Mouse (Mus musculus) layer of hippocampus, postnatal 25 days (tissue): ENCODE results near the gene Ptprs. TPM values are rescaled to one million over a fixed set of nuclear protein-coding genes. Genes with fewer than 3 reads are reported as not detected.

ENCODE experiments used
- DNase-seq, 2 experiments: peaks; one replicate each; pipeline ENCODE4 v3.0.0; 2022; ENCODE audit warnings: mixed read lengths in 2 of 2, low spot score in 1 of 2; ENCODE audit errors: extremely low spot score in 1 of 2
- total RNA-seq, 2 experiments: library from RNA; stranded (reverse); gene quantifications; 2 replicates each; pipeline ENCODE4 v1.2.3; 2021

Ptprs gene
- total RNA-seq, 2 experiments from 2014 or later: 658 to 741 TPM

DNA sequence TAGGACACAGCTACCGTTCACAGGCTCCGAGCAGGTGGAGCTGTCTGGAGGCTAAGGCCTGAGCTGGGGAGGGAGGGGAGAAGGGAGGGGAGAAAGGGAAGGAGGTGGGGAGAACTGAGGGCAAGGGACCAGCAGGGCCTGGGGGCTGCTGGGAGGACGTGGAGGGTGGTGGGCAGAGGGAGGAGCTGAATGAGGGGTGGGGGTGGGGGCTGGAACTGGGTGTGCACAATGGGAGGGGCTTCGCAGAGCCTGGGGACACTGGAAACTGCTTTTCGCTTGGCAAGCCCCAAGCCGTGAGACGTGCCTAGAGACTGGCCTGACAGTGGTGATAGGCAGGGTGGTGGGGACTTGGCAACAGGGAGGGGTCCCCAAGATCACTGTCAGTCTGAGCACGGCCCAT lies 7.0 kb downstream of the Ptprs start:
- no peak for DNase-seq

DNA sequence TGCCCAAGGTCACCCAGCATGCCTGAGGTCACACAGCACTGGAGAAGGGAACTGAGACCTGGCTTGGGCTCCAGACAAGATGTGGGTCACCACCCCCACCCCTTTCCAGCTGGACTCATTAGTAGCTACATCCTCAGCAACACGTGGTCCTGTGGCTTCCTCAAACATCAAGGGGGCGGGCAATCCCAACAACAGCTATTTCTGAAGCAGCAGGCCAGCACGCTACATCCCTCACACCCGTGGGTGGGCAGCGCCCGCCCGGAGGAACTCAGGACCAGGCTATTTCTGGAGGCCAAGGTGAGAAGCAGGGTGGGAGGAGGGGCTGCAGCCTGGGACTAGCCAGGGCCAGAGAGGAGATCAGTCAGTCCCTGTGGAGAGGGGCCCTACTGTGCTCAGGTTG lies 7.4 kb downstream of the Ptprs start:
- DNase-seq: no peak

DNA sequence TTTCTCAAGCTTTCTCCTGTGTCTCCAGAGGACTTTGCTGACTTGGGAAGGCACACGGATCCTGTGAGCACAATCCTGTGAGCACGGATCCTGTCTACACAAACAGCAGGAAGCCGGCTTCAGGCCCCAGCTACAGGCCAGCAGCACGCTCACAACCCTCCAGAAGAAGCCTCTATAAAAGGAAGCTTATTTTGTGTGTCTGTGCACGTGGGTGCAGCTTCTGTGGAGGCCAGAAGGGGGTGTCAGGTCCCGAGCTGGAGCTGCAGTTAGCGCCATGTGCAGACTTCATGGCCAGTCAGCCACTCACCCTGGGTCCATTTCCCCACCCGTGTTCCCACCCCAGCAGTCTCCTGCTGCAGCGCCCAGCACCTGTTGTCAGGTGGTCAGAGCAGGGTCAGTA lies 7.9 kb downstream of the Ptprs start:
- no peak for DNase-seq

DNA sequence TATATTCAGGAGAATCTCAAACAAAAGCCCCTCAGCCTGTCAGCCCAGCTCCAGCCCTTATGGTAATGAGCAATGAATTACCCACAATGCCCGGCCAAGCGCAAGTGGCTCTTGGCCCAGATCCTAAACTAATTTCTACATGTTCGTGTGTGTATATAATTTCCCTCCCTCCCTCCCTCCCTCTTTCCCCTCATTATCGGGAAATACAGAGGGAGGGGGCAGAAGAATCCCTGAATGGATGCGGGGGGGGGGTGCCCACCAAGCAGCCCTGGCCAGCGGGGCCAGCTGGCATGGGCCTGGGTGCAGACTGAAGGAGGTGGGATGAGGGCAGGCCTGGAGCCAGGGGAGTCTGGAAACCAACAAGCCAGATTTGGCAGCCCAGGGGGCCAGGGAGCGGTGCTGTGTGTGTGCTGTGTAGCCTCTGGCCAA lies 8.8 kb downstream of the Ptprs start:
- no peak for DNase-seq

DNA sequence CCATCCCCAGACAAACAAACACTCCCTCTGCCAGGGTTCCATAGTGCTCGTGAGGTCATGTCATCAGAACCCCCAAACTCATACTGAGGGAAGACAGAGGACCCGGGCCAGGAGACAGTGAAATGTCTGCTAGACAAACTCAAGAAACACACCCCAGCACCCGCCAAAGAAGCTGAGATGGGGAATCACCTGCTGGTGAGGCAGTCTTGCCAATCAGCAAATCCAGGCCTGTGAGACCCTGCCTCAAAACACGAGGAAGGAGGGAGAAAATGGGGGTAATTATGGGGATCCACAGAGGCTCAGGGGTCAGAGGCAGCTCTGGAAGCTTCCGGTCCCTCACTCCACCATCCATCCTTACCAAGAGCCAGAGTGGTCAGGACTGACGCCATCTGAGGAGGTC lies 9.5 kb downstream of the Ptprs start:
- DNase-seq: no peak

DNA sequence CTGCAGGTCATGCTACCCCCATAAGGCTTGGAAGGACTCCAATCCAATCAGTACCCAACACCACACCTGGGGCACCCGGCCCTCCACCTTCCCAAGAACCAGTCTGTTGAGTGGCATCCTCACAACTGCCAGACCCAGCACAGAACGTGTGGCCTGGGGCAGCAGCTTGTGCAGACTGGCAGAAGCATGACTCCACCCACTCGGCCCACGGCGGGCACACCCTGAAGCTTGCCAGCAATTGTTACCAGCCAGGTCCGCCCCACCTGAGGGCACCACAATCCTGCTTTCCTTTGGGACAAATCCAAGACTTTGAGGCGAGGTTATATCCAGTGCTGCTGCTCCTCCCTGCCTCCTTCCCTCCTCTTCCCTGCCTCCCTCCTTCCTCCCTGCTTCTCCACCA lies 11.5 kb downstream of the Ptprs start:
- DNase-seq: no peak

DNA sequence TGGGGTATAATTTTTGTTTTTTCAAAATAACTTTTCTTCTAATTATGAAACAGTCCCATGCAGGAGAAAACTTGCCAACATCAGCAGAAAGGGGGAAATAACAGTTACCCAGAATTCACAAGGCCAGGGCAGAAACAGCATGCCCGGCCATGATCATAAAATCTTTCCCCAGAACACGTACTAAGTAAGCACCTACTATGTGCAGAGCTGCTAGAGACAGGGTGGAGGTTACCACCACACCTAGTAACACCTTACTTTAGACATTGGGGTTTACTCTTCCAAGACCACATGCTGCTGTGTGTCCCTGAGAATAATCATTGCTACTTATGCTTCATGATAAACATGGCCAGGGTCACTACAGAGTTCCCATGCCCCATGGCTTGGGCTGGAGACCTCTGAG lies 11.9 kb downstream of the Ptprs start:
- DNase-seq: no peak

DNA sequence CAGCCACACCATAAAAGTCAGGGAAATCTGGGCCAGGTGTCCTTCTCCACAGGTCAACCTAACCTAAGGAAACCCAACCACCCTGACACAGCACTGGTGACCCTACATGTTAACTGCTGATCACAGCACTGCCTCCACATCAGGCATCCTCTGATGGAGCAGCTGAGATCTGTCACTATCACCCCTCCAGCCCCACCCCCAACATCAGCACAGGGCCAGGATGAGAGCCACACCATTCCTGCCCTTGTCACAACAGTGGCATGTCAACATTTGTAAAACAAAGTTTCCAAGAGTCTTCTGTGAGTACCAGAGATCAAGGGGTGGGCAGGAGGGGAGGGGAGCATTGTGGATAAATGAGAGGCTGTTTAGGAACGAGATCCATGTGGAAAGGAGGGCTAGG lies 12.8 kb downstream of the Ptprs start:
- DNase-seq: no peak

DNA sequence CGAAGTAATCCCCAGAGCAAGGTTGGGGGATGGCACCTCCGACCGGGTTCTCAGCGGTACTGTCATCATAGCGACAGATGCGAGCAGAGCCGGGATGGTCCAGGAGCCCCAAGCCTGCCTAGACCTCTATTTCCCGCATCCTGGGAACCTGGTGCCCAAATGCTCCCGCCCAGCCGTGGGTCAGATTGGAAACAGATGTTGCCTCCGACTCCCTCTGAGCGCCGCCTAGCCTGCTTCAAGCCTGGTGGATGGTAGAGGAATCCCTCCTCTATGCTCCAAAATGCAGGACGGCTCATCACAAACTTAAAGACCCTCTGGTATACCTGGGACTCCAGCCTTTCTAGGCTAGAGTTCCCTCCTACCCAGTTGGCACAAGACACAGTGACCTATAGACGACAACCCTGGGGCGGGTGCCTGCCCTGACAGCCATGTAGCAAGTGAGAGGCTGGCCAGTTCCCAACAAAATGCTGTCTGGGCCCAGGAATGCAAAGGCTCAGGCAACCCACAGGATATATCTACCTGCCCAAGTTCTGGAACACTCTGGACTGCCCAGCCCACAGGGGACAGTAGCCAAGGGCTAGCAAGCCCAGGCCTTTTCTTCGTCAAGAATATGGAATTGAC lies 13.3 kb downstream of the Ptprs start:
- no peak for DNase-seq

DNA sequence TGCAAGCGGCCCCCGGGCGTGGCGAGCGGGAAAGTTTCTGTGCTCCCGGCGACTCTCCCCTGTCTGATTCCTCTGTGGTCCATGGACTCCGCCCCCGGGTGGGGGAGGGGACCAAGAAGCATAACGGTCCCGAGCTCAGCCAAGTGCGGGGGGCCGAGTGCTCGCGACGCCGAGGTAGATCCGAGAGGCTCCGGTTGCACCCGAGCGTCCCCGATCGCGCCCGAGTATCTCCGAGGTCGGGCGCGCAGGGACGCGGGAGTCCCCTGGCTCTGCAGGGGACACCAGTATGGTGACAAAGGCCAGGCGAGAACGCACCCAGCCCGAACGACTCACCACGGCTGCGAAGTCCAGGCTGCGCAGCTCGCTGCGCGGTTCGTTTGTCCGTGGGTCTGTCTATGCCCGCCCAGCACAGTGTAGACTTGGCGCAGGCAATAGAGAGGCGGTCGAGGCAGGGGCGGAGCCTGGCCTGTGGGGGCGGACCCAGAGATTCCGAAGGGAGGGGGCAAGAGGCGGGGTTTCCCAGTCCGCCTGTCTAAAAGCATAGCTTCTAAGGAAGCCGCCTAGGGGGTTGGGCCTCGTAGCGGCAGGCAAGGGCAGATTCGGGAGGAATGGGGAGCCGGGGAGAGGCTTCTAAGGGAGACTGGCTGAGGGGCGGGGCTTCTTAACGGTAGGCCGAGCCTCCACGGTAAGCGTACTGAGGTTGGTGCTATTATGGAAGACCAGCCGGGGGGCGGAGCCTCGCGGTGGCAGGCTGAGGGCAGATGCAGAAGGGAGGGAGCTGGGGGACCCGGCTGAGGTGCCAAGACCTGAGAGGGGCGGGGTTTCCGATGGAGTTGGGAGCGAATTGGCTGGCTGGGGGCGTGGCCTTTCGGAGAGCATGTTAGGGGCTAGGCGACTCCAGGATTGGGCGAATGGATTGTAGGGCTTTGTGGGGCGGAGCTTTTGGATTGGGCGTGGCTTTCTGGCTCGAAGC lies 14.2 kb downstream of the Ptprs start:
- DNase-seq: peak; percentile 78 to 92

DNA sequence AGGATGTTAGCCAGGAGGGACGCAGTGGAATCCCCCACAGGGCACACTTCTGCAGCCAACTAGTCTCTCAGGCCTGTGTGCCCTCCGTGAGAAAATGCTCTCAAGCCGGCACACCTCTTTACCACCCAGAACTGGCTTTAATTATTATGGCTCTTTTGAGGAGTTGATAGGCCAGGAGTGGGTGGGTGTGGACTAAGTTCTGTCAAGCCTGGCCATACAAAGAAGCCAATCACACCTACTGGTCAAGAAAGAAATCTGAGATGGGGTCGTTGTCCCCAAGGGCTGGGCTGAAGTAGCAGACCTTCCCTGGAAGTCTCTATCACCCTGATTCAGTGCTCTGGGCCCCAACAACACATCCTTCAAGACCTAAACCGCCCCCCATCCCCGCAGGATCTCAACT lies 15.4 kb downstream of the Ptprs start:
- DNase-seq: no peak

DNA sequence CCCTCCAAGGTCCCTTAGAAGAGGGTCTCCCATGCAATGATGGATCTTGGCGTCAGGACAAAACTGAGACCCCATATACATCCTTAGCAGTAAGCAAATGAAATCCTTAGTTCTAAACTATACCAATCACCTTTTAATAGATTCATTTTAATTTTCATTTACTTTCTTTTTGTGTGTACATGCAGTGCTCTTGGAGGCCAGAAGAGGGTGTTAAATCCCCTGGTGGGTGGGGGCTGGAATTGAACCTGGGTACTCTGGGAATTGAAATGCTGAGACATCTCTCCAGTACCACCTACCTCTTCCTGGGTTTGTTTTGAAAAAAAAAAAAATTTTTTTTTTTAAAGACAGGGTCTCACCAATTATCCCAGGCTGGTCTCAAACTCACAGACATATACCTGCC lies 18.8 kb downstream of the Ptprs start:
- DNase-seq: no peak

DNA sequence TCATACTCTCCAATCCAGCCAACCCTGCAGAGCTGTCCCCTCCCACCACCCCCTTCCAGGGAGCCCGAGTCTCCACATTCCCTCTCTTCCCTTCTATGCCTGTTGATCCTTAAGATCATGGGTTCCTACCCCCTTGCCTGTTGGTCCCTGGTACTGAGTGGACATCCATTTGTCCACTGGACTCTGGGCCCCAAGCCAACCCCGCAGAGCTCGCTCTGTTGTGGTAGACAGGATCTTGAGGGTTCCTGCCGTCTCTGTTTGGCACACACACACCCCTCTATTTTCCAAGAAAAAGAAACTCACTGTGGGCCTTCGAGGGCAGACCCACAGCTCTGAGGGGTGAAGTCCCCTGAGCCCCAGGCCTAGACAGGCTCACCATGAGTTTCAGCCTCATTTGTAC lies 19.9 kb downstream of the Ptprs start:
- no peak for DNase-seq

DNA sequence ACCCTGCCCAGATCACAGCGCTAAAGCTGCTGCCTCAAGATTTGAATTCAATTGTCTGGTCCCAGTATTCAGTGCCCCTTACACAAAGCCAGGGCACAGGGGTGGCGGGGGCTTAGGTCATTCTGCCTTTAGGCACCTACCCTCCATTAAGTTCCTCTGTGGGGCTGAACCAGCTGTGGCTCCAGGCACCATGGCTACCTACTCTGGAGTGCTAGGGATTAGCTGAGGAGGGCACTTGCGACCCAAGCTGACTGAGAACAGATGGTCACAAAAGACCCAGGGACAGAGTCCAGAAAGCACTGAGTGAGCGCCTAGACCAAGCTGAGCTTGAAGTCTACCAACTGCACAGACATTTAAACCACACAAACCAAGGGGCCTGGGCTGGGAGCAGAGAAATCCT lies 22.6 kb downstream of the Ptprs start:
- no peak for DNase-seq

DNA sequence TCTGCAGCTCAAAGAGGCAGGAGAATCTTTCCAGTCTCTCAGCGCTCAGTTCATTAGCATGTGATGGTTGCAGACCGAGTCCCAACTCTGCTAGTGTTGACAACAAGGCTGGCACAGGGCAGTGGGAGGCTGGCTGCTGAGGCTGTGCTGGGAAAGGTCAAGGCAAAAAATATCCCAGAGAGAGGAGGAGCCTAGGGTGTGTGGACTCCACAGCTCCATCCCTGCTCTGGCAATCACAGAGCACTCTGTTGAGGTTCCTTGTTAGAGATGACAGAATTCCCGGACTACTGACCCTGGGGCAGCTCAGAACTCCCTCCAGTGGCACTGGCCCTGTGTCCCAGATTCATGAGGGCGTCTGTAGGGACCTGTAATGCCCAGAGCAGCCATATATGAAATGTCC lies 23.0 kb downstream of the Ptprs start:
- no peak for DNase-seq

DNA sequence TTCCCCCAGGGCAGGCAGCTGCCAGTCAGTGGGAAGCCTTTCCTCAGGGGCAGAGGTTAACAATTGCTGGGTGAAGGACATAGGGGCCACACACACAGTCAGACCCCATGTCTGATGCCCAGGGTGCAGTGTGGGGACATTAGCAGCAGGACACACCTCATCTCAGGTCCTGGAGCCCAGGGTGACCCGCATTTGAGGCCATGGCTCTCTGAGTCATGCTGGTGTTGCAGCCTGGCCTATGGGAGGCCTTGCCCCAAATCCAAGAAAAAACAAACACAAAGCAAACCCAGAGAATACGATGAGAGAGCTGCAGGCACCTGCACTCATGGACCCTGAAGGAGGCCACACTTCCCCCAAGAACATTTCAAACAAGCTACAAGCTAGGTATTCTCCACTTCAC lies 28.6 kb downstream of the Ptprs start:
- DNase-seq: no peak

DNA sequence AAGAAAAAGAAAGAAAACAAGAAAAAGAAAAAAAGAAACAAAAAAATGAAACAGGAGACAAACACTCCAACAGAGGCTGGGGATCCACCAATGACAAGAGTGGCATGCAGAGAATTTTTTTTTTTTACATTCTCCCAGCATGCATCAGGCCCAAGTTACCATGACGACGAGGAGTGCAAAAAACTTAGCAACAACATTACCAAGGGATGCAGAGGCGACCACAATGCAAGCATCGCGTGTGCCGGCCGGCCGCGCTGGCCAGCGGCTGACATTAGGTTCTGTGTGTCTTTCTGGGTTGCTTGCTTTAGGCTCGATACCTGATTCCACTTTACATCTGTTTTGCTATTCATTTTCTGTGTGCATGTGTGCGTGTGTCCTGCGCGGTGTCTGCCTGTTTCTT lies 30.9 kb downstream of the Ptprs start:
- no peak for DNase-seq

DNA sequence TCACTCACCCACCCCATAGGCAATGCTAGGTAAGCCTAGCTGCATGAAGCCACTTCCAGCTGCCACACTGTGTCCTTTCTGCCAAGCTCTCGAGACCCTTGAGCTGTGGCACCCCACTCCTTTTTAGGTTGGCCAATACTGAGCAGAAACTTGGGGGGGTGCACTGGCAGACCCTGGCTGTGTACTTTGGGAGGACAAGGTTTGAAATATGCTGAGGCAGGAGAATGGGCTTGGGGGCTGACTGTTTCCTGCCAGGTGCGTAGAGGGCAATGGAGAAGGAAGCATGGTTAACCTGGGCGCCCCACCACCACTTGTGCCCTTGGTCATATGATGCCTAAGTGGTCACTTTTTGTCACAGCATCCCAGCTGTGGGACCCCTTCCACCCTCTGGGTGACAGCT lies 31.5 kb downstream of the Ptprs start:
- no peak for DNase-seq

DNA sequence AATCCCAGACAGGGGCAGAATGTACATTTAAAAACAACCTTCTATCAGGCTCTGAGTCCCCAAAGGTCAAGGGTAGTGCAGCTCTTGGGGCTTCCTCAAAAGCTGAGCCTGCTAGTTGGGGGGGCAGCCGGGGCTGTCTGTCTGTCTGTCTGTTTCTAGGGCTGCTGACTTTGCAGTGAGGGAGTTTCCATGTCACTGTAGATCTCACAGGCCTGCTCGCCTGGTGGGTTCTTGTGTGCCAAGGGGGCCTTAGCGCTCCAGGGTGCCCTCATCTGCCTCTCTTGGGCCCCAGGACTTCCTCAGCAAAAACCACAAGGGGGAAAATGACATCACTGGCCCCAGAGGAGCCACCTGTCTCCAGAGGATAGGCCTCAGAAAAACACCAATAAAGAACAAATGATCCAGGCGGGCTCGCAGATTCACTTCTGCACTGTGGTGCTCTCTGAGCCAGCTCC lies 32.9 kb downstream of the Ptprs start:
- no peak for DNase-seq

DNA sequence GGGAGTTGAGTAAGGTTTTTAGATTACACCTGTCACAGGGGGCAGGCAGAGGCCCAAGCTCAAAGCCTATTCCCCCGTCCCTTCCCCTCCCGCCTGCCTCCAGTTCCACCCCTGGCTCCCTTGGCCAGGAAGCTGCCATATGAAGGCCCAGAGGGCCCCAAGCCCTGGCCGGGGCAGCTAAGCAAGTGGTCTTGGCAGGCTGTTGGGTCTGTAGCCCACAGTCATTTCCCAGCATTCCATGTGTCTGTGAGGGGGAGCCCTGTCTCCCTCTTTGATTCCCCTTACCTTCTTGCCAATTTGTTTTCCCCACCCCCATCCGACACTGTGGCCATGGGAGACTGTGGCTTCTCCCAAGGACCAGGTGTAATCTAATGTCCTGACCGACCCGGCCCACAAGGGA lies 34.0 kb downstream of the Ptprs start:
- DNase-seq: no peak

DNA sequence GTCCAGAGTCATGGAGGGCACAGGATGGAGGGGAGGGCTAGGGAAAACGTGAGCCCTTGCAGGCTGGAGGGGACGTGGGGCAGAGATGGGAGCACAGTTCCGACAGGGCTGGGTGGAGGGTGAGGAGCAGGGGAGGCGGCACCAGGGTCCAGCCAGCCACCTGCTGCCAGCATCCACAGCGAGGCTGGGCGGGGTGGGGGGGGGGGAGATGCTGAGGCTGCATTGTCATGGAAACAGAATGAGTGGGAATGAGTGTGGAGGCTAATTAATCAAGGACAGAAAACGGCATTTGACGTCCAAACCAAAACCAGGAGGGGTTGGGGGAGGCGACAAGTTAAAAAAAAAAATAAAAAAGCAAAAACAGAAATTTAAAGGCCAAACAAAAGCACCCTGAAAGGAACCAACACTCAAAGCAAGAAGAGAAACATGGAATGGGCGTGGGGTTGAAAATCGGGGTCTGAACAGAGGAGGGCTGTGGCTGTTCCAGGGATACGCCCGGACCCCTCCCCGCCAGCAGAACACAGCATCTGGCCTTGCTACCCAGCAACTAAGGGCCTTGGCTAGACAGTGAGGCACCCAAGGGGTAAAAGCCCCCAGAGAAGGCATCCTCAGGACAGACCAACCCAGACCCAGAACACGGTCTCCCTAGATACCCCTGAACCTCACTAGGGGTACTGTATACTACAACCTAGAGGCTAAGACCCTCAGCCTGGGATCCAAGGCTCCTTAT lies 36.4 kb downstream of the Ptprs start:
- no peak for DNase-seq
